Mouse (Mus musculus): ENCODE data around the gene Osbpl8. TPM values are rescaled to one million over a fixed set of nuclear protein-coding genes. Genes with fewer than 3 reads are reported as not detected.

Osbpl8 gene
- total and polyA plus RNA-seq, 3 experiments = 12.9 to 26.4 (median 23.4) TPM

DNA sequence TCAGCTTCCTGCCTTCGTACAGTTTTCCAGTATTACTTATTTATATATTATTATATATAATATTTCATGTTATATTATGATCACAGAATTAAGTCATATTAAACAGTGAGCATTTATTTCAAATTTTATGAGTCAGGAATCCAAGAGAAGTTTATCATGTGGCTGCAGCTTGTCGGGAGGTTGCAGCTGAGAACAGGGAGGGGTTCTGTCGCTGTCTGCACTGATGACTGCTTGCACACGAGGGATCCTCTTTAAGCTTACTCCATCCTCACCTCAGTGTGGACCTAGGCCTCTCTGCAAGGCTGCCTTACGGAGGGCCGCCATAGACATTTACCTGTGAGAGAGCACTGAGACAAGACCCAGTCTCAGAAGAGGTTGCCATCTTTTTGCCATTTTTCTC lies 58.0 kb downstream of the Osbpl8 start:
- no peak overlapping the region for H3K27ac ChIP-seq (ENCODE audit: insufficient read depth, low read depth)
- peaks cover 0 to 27% of the 10 kb centered on the region in 2 experiments; a peak in 2 of 4 replicates for H3K4me1 ChIP-seq (ENCODE audit: control insufficient read depth in 1 of 2, insufficient read depth in 2 of 2)
- no peaks in the 10 kb centered on the region for H3K9me3 ChIP-seq (replicated peaks; ENCODE audit: low read length)
- H3K27me3 ChIP-seq (replicated peaks) = no peaks in the 10 kb centered on the region
- 0 out of 2 replicates have a peak, but pooled peaks cover 3% of the 10 kb centered on the region for H3K79me2 ChIP-seq (replicated peaks; ENCODE audit: control insufficient read depth, extremely low read depth, insufficient read depth, poor library complexity, severe bottlenecking)
- dilution Hi-C loops (cut with MboI; ENCODE audit: extremely low pct_ligation_motif_present, extremely low pct_unique_long_range_greater_than_20kb, low sequenced_read_pairs) = no loop called here
- no peak for DNase-seq (ENCODE audit: extremely low read depth)
- peaks cover 13 to 30% of the 10 kb centered on the region in 2 experiments for H3K36me3 ChIP-seq (replicated peaks in 1 of 2; ENCODE audit: control insufficient read depth in 1 of 2, insufficient read depth in 1 of 2, low read length in 1 of 2)
- no peak for TF ChIP-seq POLR2AphosphoS2 (IDR thresholded peaks at IDR 0.05; ENCODE audit: low read depth, low read length)
- no peak for TF ChIP-seq ETS1 (conservative IDR thresholded peaks at IDR 0.05; ENCODE audit: low read depth, low read length)
- TF ChIP-seq HCFC1 (IDR thresholded peaks at IDR 0.05; ENCODE audit: low read depth, low read length) = no peak
- no peak for TF ChIP-seq MAX (IDR thresholded peaks at IDR 0.05; ENCODE audit: low read length)
- no peak for TF ChIP-seq TBP (conservative IDR thresholded peaks at IDR 0.05; ENCODE audit: low read depth, low read length)
- TF ChIP-seq JUN (IDR thresholded peaks at IDR 0.05; ENCODE audit: insufficient read depth, low read depth, low read length) = no peak
- TF ChIP-seq MXI1 (IDR thresholded peaks at IDR 0.05; ENCODE audit: low read depth, low read length) = no peak
- TF ChIP-seq UBTF (IDR thresholded peaks at IDR 0.05; ENCODE audit: low read depth, low read length) = no peak
- no peak for TF ChIP-seq MYC (IDR thresholded peaks at IDR 0.05; ENCODE audit: low read depth, low read length)
- TF ChIP-seq CHD1 (IDR thresholded peaks at IDR 0.05; ENCODE audit: low read depth, low read length) = no peak
- TF ChIP-seq USF2 (conservative IDR thresholded peaks at IDR 0.05; ENCODE audit: low read depth, low read length) = no peak
- no peak for TF ChIP-seq GABPA (IDR thresholded peaks at IDR 0.05; ENCODE audit: insufficient replicate concordance, low read depth, low read length)
- no peak for TF ChIP-seq ZC3H11A (IDR thresholded peaks at IDR 0.05; ENCODE audit: low read depth, low read length)
- in situ Hi-C loops (cut with MboI; ENCODE audit: low pct_ligation_motif_present, low pct_unique_long_range_greater_than_20kb, low sequenced_read_pairs) = loop anchor here (5.0 kb wide), 1 partner anchor 115 kb away; no protein-coding TSS in a partner anchor
- H3K4me2 ChIP-seq (ENCODE audit: insufficient read depth, low read depth, poor library complexity, severe bottlenecking) = no peak overlapping the region
- no peak overlapping the region for H3K9ac ChIP-seq (ENCODE audit: insufficient read depth, low read depth)
- H3K4me3 ChIP-seq (replicated peaks in 1 of 3; ENCODE audit: low read depth in 2 of 3, low read length in 2 of 3, poor library complexity in 1 of 3) = no peak overlapping the region

DNA sequence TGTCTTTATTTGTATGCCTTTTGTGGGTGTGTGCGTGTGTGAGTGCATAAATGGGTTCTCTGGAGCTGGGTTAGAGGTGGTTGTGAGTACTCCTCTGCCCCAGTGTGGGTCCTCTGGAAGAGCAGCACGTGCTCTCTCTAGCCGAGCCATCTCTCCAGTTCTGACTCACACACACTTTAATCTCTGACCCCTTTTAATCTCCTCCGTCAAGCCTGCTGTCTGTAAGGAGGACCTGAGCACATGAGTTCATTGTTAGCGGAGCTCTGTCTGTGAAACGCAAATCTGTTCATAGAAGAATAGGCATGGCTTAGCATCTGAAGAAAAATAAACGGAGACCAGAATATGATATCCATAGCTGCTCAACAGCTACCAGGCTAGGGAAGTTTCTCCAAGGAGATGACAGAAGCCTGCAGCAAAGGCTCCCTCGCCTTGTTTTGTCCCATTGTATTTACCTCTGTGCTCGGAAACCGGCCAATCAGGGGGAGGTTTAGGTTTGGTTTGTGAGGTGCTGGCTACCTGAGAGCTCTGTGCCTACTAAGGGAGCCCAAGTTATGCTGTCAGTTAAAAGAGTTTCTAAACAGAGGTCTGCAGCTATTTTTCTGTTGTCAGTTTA lies 58.8 kb downstream of the Osbpl8 start:
- peaks cover 15 to 37% of the 10 kb centered on the region in 2 experiments for H3K36me3 ChIP-seq (replicated peaks in 1 of 2; ENCODE audit: control insufficient read depth in 1 of 2, insufficient read depth in 1 of 2, low read length in 1 of 2)
- peaks cover 0 to 27% of the 10 kb centered on the region in 2 experiments; a peak in 2 of 4 replicates for H3K4me1 ChIP-seq (ENCODE audit: control insufficient read depth in 1 of 2, insufficient read depth in 2 of 2)
- 0 out of 2 replicates have a peak, but pooled peaks cover 3% of the 10 kb centered on the region for H3K79me2 ChIP-seq (replicated peaks; ENCODE audit: control insufficient read depth, extremely low read depth, insufficient read depth, poor library complexity, severe bottlenecking)
- no peak for TF ChIP-seq TCF12 (IDR thresholded peaks at IDR 0.05; ENCODE audit: low read depth, low read length)
- no peak for TF ChIP-seq CHD1 (IDR thresholded peaks at IDR 0.05; ENCODE audit: low read depth, low read length)
- TF ChIP-seq JUND (conservative IDR thresholded peaks at IDR 0.05; ENCODE audit: low read depth, low read length) = no peak
- no peak for TF ChIP-seq POLR2A (IDR thresholded peaks at IDR 0.05; ENCODE audit: low read depth, low read length)
- TF ChIP-seq MXI1 (IDR thresholded peaks at IDR 0.05; ENCODE audit: low read depth, low read length) = no peak
- TF ChIP-seq ZC3H11A (IDR thresholded peaks at IDR 0.05; ENCODE audit: low read depth, low read length) = no peak
- TF ChIP-seq BHLHE40 (IDR thresholded peaks at IDR 0.05; ENCODE audit: low read depth, low read length) = peak; percentile 45; the same call in 1 of the 2 replicates
- TF ChIP-seq CHD2 (IDR thresholded peaks at IDR 0.05; ENCODE audit: low read length) = no peak
- no peak for TF ChIP-seq RCOR1 (conservative IDR thresholded peaks at IDR 0.05; ENCODE audit: low read depth, low read length)
- H3K4me3 ChIP-seq (replicated peaks in 1 of 3; ENCODE audit: low read depth in 2 of 3, low read length in 2 of 3, poor library complexity in 1 of 3) = no peak overlapping the region
- H3K27me3 ChIP-seq (replicated peaks) = no peaks in the 10 kb centered on the region
- no peak overlapping the region for H3K27ac ChIP-seq (ENCODE audit: insufficient read depth, low read depth)
- no peak for DNase-seq (ENCODE audit: extremely low read depth)
- in situ Hi-C loops (cut with MboI; ENCODE audit: low pct_ligation_motif_present, low pct_unique_long_range_greater_than_20kb, low sequenced_read_pairs) = loop anchor here (5.0 kb wide), 1 partner anchor 116 kb away; no protein-coding TSS in a partner anchor
- dilution Hi-C loops (cut with MboI; ENCODE audit: extremely low pct_ligation_motif_present, extremely low pct_unique_long_range_greater_than_20kb, low sequenced_read_pairs) = no loop called here
- no peak overlapping the region for H3K9ac ChIP-seq (ENCODE audit: insufficient read depth, low read depth)
- no peaks in the 10 kb centered on the region for H3K9me3 ChIP-seq (replicated peaks; ENCODE audit: low read length)
- H3K4me2 ChIP-seq (ENCODE audit: insufficient read depth, low read depth, poor library complexity, severe bottlenecking) = no peak overlapping the region

All from CH12.LX (cell line).